Mouse (Mus musculus): ENCODE data around the gene Agfg2. TPM values are rescaled to one million over a fixed set of nuclear protein-coding genes. Genes with fewer than 3 reads are reported as not detected.

Gene Agfg2
- total RNA-seq (2023): 10 to 100 TPM; 24.1 to 25.5 TPM

GRCm38 (mm10) chr5:137684294-137685123, at the start of gene Agfg2:
Gene Agfg2, minus strand, starts transcription at chr5:137684726.

GRCm38 (mm10) chr5:137645652-137646091, 38.9 kb downstream of the Agfg2 start, which contains the start of gene Irs3:
Gene Irs3, minus strand, starts transcription at chr5:137645714.

GRCm38 (mm10) chr5:137641054-137641453, 43.5 kb downstream of the Agfg2 start, which contains the start of gene Sap25:
Gene Sap25, plus strand, starts transcription at chr5:137641334.

GRCm38 (mm10) chr5:137628498-137629305, 55.8 kb downstream of the Agfg2 start, which contains the start of the genes Fbxo24, Lrch4 and Gm20605:
Gene Fbxo24, minus strand, starts transcription at chr5:137629002.
Gene Lrch4, plus strand, starts transcription at chr5:137629121.
Gene Gm20605, plus strand, starts transcription at chr5:137629175.

GRCm38 (mm10) chr5:137613550-137613949, 71.0 kb downstream of the Agfg2 start, which contains the start of gene Pcolce:
Gene Pcolce, minus strand, starts transcription at chr5:137613784.

GRCm38 (mm10) chr5:137600619-137601364, 83.7 kb downstream of the Agfg2 start, which contains the start of gene Mospd3:
Gene Mospd3, minus strand, starts transcription at chr5:137601058.

Other genes with a start within 250 kb of the Agfg2 start
- under 1 TPM; 0.07 to 0.18 TPM for gene Zan, start 207.7 kb downstream of the Agfg2 start, total RNA-seq (2023)
- 10 to 100 TPM; 13.8 to 20.5 TPM for gene Pop7, start 182.2 kb downstream of the Agfg2 start, total RNA-seq (2023)
- 10 to 100 TPM; 45.4 to 47.4 TPM for gene Gigyf1, start 166.2 kb downstream of the Agfg2 start, total RNA-seq (2023)
- gene Epo, start 151.5 kb downstream of the Agfg2 start, total RNA-seq (2023): not detected
- 100 to 1,000 TPM; 919 to 975 TPM for gene Gnb2, start 151.2 kb downstream of the Agfg2 start, total RNA-seq (2023)
- gene Actl6b, start 131.2 kb downstream of the Agfg2 start, total RNA-seq (2023): not detected
- gene Tfr2, start 114.9 kb downstream of the Agfg2 start, total RNA-seq (2023): 1 to 10 TPM; 3.9 to 5.5 TPM
- gene Mospd3, start 83.7 kb downstream of the Agfg2 start, total RNA-seq (2023): 10 to 100 TPM; 47.6 to 59.4 TPM
- gene Pcolce, start 70.9 kb downstream of the Agfg2 start, total RNA-seq (2023): under 1 TPM; 0.58 to 0.62 TPM
- gene Fbxo24, start 55.7 kb downstream of the Agfg2 start, total RNA-seq (2023): under 1 TPM; 0.22 to 0.38 TPM
- 100 to 1,000 TPM; 231 to 234 TPM for gene Lrch4, start 55.6 kb downstream of the Agfg2 start, total RNA-seq (2023)
- 10 to 100 TPM; 43.2 to 44.0 TPM for gene Gm20605, start 55.6 kb downstream of the Agfg2 start, total RNA-seq (2023)
- gene Sap25, start 43.4 kb downstream of the Agfg2 start, total RNA-seq (2023): 10 to 100 TPM; 63.8 to 70.2 TPM
- under 1 TPM in 1 of 2 experiments, not detected in 1; 0.33 TPM for gene Irs3, start 39.0 kb downstream of the Agfg2 start, total RNA-seq (2023)
- 1 to 10 TPM in 1 of 2 experiments, under 1 TPM in 1; 0.60 to 1.1 TPM for gene Nyap1, start 56.9 kb upstream of the Agfg2 start, total RNA-seq (2023)
- 100 to 1,000 TPM; 304 to 318 TPM for gene Tsc22d4, start 61.0 kb upstream of the Agfg2 start, total RNA-seq (2023)
- 10 to 100 TPM; 29.2 to 34.9 TPM for gene Ppp1r35, start 94.1 kb upstream of the Agfg2 start, total RNA-seq (2023)
- gene Mepce, start 102.9 kb upstream of the Agfg2 start, total RNA-seq (2023): 10 to 100 TPM; 32.5 to 35.7 TPM
- gene Zcwpw1, start 103.1 kb upstream of the Agfg2 start, total RNA-seq (2023): 1 to 10 TPM; 2.8 to 3.3 TPM
- 100 to 1,000 TPM; 361 to 394 TPM for gene Pilra, start 151.6 kb upstream of the Agfg2 start, total RNA-seq (2023)
- 100 to 1,000 TPM; 203 to 212 TPM for gene Pilrb1, start 173.4 kb upstream of the Agfg2 start, total RNA-seq (2023)
- 100 to 1,000 TPM; 258 to 269 TPM for gene Pilrb2, start 187.1 kb upstream of the Agfg2 start, total RNA-seq (2023)
- gene Cyp3a13, start 236.9 kb upstream of the Agfg2 start, total RNA-seq (2023): not detected